Mouse (Mus musculus) myocyte (in vitro differentiated cells): ENCODE measurements at regions not wholly inside any gene's neighbourhood (a gene's known extent, or its start where the extent isn't known, plus 50 kb on each side); places are given as distances from the start of the nearest gene placed in this dataset.

ENCODE experiments used
- CEBPB ChIP-seq: IDR thresholded peaks from 2 replicates; pipeline ENCODE4 v1.6.1; 2011; ENCODE audit warnings: mild to moderate bottlenecking, moderate library complexity; ENCODE audit not compliant: poor library complexity, insufficient read depth, severe bottlenecking
- E2F4 ChIP-seq: IDR thresholded peaks from one replicate; pipeline ENCODE4 v1.6.1; 2011; ENCODE audit warnings: mild to moderate bottlenecking, control low read depth, moderate library complexity; ENCODE audit not compliant: insufficient read depth
- POLR2A ChIP-seq: IDR thresholded peaks from one replicate; pipeline ENCODE4 v1.6.1; 2011; ENCODE audit warnings: low read depth, mild to moderate bottlenecking, control low read depth, moderate library complexity; ENCODE audit not compliant: insufficient read length

DNA sequence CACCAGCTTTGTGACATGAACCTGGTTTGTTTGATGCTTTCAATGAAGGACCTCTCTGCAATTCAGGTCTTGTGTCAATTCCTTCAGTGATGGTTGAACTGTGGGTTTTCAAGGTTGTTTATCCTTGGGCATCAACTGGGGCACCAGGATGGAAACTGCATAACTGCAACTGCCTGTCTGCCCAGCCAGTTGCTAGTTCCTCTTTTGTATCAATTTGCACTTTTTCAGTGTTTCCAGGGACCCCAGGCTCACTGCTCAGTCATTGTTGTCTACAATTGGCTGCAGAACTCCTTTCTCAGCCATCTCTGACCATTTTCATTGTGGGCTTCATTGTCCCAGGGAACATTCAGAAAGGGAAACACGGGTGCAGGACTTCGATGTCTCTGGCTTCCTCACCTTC lies 74.6 kb upstream of the Rfc3 start:
- TF ChIP-seq POLR2A (no peak), CEBPB (no peak), E2F4 (no peak)
